Mouse (Mus musculus) embryonic fibroblast, embryonic 13.5 days (primary cell): ENCODE results near the gene Tesk2.

Source experiments
- CTCF ChIP-seq: IDR thresholded peaks from 2 replicates; pipeline ENCODE4 v1.5.1; 2011; ENCODE audit warnings: mild to moderate bottlenecking, control low read depth, low read length, moderate library complexity, borderline replicate concordance; ENCODE audit not compliant: insufficient read depth
- POLR2A ChIP-seq: IDR thresholded peaks from 2 replicates; pipeline ENCODE4 v1.6.1; 2011; ENCODE audit warnings: low read depth, mild to moderate bottlenecking, control low read depth, low read length, moderate library complexity

- peak; percentile 43; the same call in 1 of the 2 replicates for TF ChIP-seq CTCF
- no peak for TF ChIP-seq POLR2A
These were observed 107.1 kb downstream of the Tesk2 start for GRCm38 (mm10) chr4:116827819-116828218.
